Mouse (Mus musculus) liver, adult 2 months (tissue): ENCODE measurements around the gene Cuedc2. TPM values are rescaled to one million over a fixed set of nuclear protein-coding genes. Genes with fewer than 3 reads are reported as not detected.

ENCODE experiments used
- DNase-seq: peaks from one replicate; pipeline ENCODE4 v3.0.0-alpha.2; 2011; ENCODE audit warnings: low read depth, low spot score; ENCODE audit errors: extremely low read depth
- H3K27ac ChIP-seq: fragments of 200-500 bp; replicated peaks from 2 replicates; pipeline ENCODE4 v1.5.1; 2012; ENCODE audit warnings: low read depth, mild to moderate bottlenecking, control low read depth, inconsistent platforms, low read length; ENCODE audit not compliant: insufficient read depth
- H3K27me3 ChIP-seq: fragments of 200-500 bp; 2 replicates; pipeline ENCODE4 v1.6.1; 2012; ENCODE audit warnings: mild to moderate bottlenecking, moderate library complexity, low read length, inconsistent platforms; ENCODE audit not compliant: control insufficient read depth, insufficient read depth
- H3K36me3 ChIP-seq: fragments of 200-500 bp; 2 replicates; pipeline ENCODE4 v1.6.1; 2012; ENCODE audit warnings: low read length, inconsistent platforms; ENCODE audit not compliant: control insufficient read depth, insufficient read depth
- H3K4me1 ChIP-seq: fragments of 200-500 bp; 2 replicates; pipeline ENCODE4 v1.6.1; 2011; ENCODE audit warnings: low read length; ENCODE audit not compliant: control insufficient read depth, insufficient read depth
- H3K4me3 ChIP-seq: fragments of 200-500 bp; 2 replicates; pipeline ENCODE4 v1.5.1; 2011; ENCODE audit warnings: low read depth, mild to moderate bottlenecking, control low read depth, low read length, moderate library complexity; ENCODE audit not compliant: insufficient read depth
- H3K79me2 ChIP-seq: fragments of 200-500 bp; 2 replicates; pipeline ENCODE4 v1.6.1; 2012; ENCODE audit warnings: inconsistent platforms, mild to moderate bottlenecking, low read length, moderate library complexity; ENCODE audit not compliant: control insufficient read depth, insufficient read depth
- H3K9ac ChIP-seq: fragments of 200-500 bp; 2 replicates; pipeline ENCODE4 v1.6.1; 2012; ENCODE audit warnings: low read depth, mild to moderate bottlenecking, control low read depth, inconsistent platforms, low read length
- CTCF ChIP-seq: fragments of 200-500 bp; IDR thresholded peaks from 2 replicates; pipeline ENCODE4 v1.5.1; 2011; ENCODE audit warnings: low read depth, low read length, control low read depth
- POLR2A ChIP-seq: fragments of 200-500 bp; IDR thresholded peaks from 2 replicates; pipeline ENCODE4 v1.6.1; 2011; ENCODE audit warnings: low read length, control low read depth; ENCODE audit not compliant: insufficient read depth; ENCODE audit errors: extremely low read depth
- WGBS: fragments of 180-500 bp; shearing (Covaris S2); methylation state at CpG from one replicate; pipeline ENCODE4 v1.1.7; 2018; 5-methylcytosine and 5-hydroxymethylcytosine counted together
- polyA plus RNA-seq: library from polyadenylated mRNA; depleted of rRNA; stranded (reverse); fragments of >200 nt; gene quantifications from 2 replicates; pipeline ENCODE4 v1.2.3, GENCODE M21; 2012
- total RNA-seq: library from RNA; depleted of rRNA; stranded (reverse); fragments of >200 nt; gene quantifications from 2 replicates; pipeline ENCODE4 v1.2.3, GENCODE M21; 2014

Cuedc2 gene
- total and polyA plus RNA-seq, 2 experiments = 19.5 to 24.6 TPM

DNA sequence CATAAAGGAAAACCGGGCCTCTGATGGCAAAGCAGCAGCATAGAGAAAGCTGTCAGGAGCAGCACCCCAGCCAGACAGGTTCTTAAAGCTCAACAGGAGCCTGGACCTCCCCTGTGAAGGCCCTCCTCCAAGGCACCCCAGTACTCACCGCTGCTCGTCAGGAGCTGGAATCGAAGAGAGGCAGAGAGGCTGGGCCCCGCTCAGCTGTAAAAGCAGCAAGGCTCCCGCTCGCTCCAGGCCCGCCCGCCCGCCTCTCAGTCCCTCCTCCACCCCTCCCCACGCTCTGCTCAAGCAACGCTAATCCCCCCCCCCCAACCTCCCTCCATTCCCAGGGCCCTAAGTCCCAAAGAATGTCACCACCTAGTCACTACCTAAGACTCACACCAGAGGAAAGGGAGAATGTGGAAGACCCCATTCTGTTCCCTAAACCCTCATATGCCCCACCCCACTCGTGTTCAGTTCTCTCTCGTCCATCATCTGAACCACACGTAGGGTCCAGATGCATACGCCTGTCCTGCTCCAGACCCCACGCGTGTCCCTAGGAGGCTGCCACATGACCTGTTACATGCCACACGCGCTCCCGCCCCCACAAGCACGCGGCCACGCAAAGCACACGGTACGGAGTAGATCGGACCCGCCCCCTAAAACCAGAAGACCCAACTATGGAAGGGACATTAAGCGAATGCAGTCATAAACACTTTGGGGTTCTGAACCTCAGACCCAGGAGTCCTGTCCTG lies 12.3 kb downstream of the Cuedc2 start:
- no peak overlapping the region for H3K27ac ChIP-seq

DNA sequence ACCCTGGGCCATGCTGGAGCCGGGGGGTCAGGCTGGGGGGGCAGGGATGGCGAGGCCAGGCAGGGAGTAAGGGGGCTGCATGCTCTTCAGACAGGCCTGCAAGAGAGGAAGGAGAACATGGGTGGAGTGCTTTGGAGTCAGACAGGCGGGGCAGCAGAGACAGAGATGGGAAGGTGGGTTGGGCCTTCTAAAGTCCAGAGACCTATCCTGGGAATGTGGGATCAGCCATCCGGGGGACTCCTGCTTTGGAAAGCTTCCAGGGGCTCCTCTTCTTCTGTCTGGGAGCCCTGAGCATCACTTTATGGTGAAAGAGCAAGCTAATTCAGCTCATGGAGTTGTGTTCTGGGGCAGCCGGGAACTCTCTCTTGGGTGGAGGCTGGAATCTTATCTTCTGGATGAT lies 13.6 kb downstream of the Cuedc2 start:
- no peaks in the 10 kb centered on the region for H3K36me3 ChIP-seq
- 66% methylated on average over 5 of the region's 5 CpGs for WGBS
- no peaks in the 10 kb centered on the region for H3K79me2 ChIP-seq
- no peak for DNase-seq
- TF ChIP-seq POLR2A (no peak), CTCF (no peak)
- H3K4me3 ChIP-seq = no peak overlapping the region
- peaks cover 9% of the 10 kb centered on the region; the same call in 1 of the 2 replicates for H3K27me3 ChIP-seq
- no peak overlapping the region for H3K9ac ChIP-seq
- H3K4me1 ChIP-seq = peaks cover 9% of the 10 kb centered on the region
- H3K27ac ChIP-seq = no peak overlapping the region

More for the DNA sequence above, 12.3 kb downstream of the Cuedc2 start:
- Histone ChIP-seq H3K27me3 (peaks cover 8% of the 10 kb centered on the region; the same call in 1 of the 2 replicates), H3K4me1 (peaks cover 9% of the 10 kb centered on the region), H3K36me3 (no peaks in the 10 kb centered on the region), H3K9ac (no peak overlapping the region), H3K4me3 (no peak overlapping the region), H3K79me2 (no peaks in the 10 kb centered on the region)
- WGBS = 18% methylated on average over 29 of the region's 29 CpGs
- TF ChIP-seq POLR2A = no peak
- no peak for TF ChIP-seq CTCF
- DNase-seq = no peak

DNA sequence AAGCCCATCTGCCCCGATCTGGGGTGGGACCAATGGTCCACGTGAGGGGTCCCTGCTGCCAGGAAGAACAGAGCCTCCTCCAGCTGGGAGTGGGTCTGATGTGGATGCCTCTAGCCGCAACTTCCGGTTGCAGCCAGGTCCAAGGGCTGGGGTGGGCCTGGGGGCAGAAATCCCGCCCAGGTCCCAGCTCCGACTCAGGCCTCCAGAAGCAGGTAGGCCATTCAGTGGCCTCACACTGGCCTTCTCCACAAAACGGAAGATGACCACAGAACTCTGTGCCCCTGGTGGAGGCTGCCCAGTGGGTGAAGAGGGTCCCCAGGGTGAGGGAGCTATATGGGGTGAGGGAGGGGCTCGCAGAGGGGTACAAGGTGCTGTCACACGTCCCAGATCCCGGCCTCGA lies 14.1 kb downstream of the Cuedc2 start:
- H3K4me3 ChIP-seq = no peak overlapping the region
- H3K9ac ChIP-seq = no peak overlapping the region
- H3K36me3 ChIP-seq = no peaks in the 10 kb centered on the region
- H3K27ac ChIP-seq = no peak overlapping the region
- H3K27me3 ChIP-seq = peaks cover 15% of the 10 kb centered on the region; the same call in 1 of the 2 replicates
- H3K4me1 ChIP-seq = peaks cover 8% of the 10 kb centered on the region
- WGBS = 72% methylated on average over 11 of the region's 11 CpGs
- TF ChIP-seq CTCF (no peak), POLR2A (no peak)
- H3K79me2 ChIP-seq = no peaks in the 10 kb centered on the region
- no peak for DNase-seq

DNA sequence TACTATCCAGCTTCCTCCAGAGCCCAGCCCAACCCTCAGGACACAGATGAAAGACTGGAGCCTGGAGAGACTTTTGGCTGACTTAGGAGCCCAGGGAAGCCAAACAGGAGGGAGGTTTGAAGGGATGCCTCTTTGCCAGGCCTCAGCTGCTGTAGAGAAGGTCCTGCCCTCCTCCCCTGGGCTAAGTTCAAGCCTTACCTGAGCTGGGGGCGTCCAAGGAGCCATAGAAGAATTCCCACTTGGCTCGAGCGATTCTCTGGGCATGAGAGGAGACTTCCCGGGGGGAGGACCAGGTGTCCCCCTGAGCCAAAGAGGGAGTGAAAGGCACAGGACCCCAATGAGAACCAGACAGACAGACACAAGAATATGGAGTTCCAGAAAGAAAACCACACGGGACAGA lies 14.8 kb downstream of the Cuedc2 start:
- no peak for TF ChIP-seq CTCF
- TF ChIP-seq POLR2A = no peak
- 63% methylated on average over 5 of the region's 5 CpGs for WGBS
- H3K9ac ChIP-seq = no peak overlapping the region
- H3K36me3 ChIP-seq = no peaks in the 10 kb centered on the region
- H3K79me2 ChIP-seq = no peaks in the 10 kb centered on the region
- no peak overlapping the region for H3K4me3 ChIP-seq
- H3K4me1 ChIP-seq = peaks cover 6% of the 10 kb centered on the region
- no peak overlapping the region for H3K27ac ChIP-seq
- H3K27me3 ChIP-seq = peaks cover 19% of the 10 kb centered on the region; the same call in 1 of the 2 replicates
- DNase-seq = no peak

DNA sequence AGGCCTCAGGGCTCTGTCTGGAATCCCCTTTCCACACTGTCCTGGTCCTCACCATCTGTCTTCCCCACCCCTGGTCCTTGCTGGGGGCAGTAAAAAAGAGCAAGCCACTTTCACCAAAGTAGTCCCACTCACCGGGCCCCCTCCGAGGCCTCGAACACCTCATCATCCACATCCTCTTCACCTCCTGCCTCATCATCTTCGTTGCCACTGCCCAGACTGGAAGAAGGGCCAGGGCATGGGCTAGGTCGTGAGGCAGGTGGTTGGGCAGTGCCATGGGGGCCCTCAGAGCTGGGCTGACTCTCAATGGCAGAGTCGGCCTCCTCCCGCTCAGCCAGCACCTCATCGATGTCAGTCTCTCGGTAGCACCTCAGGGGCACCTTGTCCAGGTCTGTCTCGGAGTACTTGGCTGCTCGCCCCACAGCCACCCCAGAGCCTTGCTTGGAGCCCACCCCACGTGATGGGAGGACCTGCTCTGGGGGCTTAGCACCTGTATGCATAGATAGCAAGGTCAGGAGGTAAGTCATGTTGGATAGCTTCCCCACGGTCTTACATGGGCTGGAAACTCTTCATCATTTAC lies 15.4 kb downstream of the Cuedc2 start:
- Histone ChIP-seq H3K79me2 (no peaks in the 10 kb centered on the region), H3K4me1 (peaks cover 6% of the 10 kb centered on the region), H3K4me3 (no peak overlapping the region), H3K27ac (no peak overlapping the region), H3K27me3 (peaks cover 23% of the 10 kb centered on the region), H3K36me3 (no peaks in the 10 kb centered on the region), H3K9ac (no peak overlapping the region)
- no peak for DNase-seq
- 68% methylated on average over 13 of the region's 13 CpGs for WGBS
- TF ChIP-seq POLR2A (no peak), CTCF (no peak)
